Comparison of ENCODE assay signal across 7 mouse cellular contexts in the genomic region with DNA sequence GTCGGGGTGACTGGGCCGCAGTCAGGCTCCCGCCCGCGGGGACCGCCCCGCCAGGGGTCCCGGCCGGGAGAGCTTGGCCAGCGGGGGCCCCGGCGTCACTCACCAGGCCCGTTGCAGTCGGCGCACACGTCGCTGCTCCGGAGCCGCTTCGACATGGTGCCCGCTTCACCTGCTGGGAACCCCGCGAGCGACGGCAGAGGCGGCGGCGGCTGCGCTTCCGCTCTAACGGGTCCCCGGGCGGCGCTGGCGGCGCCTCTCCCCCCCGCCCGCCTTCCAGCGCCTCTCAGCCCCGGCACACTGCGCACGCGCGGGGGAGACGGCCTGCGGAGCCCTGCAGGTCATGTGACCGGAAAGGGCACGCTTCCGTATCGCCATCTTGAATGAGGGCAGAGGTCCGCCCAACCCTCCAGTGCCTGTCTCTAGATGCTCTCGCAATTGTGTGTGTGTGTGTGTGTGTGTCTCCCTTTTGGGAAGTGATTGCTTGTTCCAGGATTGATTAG. TPM values are rescaled to one million over a fixed set of nuclear protein-coding genes. Genes with fewer than 3 reads are reported as not detected.
DNase-seq lines count a peak whose midpoint lies in the region; ATAC-seq lines count a peak whose summit lies in the region.

No protein-coding gene starts in this region.

- H3K4me1 ChIP-seq in embryonic facial prominence, embryonic 12.5 days, result peaks cover 18% of the 10 kb centered on the region
- no peaks in the 10 kb centered on the region for H3K4me1 ChIP-seq in limb, embryonic 11.5 days (ENCODE audit: control insufficient read depth, insufficient read depth, low read length)
- peaks cover 29% of the 10 kb centered on the region for H3K4me1 ChIP-seq in midbrain, embryonic 14.5 days (ENCODE audit: control insufficient read depth, insufficient read depth, low read length)

- H3K36me3 ChIP-seq in embryonic facial prominence, embryonic 12.5 days, result no peaks in the 10 kb centered on the region
- no peaks in the 10 kb centered on the region for H3K36me3 ChIP-seq in limb, embryonic 11.5 days (ENCODE audit: control insufficient read depth, insufficient read depth, low read length)
- H3K36me3 ChIP-seq in midbrain, embryonic 14.5 days (ENCODE audit: control insufficient read depth, insufficient read depth, low read length), result no peaks in the 10 kb centered on the region

- whole genome bisulfite sequencing in embryonic facial prominence, embryonic 12.5 days, result under 1% methylated on average over 41 of the region's 52 CpGs
- under 1% methylated on average over 43 of the region's 52 CpGs for WGBS in limb, embryonic 11.5 days
- under 1% methylated on average over 52 of the region's 52 CpGs for WGBS in midbrain, embryonic 14.5 days

- peak; percentile 81 for ATAC-seq in embryonic facial prominence, embryonic 12.5 days (ENCODE audit: insufficient number of reproducible peaks, insufficient read depth, low FRiP score, low TSS enrichment)
- peak; percentile 70 for ATAC-seq in limb, embryonic 11.5 days (ENCODE audit: insufficient number of reproducible peaks, low FRiP score, low TSS enrichment, low read depth)
- ATAC-seq in midbrain, embryonic 14.5 days (ENCODE audit: low FRiP score, low TSS enrichment), result peak; percentile 78

- peak overlapping the region; percentile 99 for H3K4me3 ChIP-seq in embryonic facial prominence, embryonic 12.5 days
- H3K4me3 ChIP-seq in limb, embryonic 11.5 days (ENCODE audit: low read depth, low read length), result peak overlapping the region; percentile 94
- H3K4me3 ChIP-seq in midbrain, embryonic 14.5 days (replicated peaks; ENCODE audit: low read depth, low read length), result peak overlapping the region; percentile 97

- peak overlapping the region; percentile 73 for H3K4me2 ChIP-seq in embryonic facial prominence, embryonic 12.5 days (replicated peaks)
- peak overlapping the region; percentile 65 for H3K4me2 ChIP-seq in limb, embryonic 11.5 days (ENCODE audit: low read depth, severe bottlenecking)
- H3K4me2 ChIP-seq in midbrain, embryonic 14.5 days (ENCODE audit: low read length), result peak overlapping the region; percentile 94

- DNase-seq in adrenal gland, postnatal 25 days, result peak; percentile 99
- peak; percentile 100 for DNase-seq in heart, adult 11 months
- peak; percentile 96 for DNase-seq in kidney, adult 18-20 months
- peak; percentile 96 for DNase-seq in limb, embryonic 11.5 days (ENCODE audit: low spot score)
- peak; percentile 99 for DNase-seq in midbrain, embryonic 14.5 days
- peak; percentile 97 for DNase-seq in spleen, adult 18-20 months

- peak overlapping the region; percentile 92 for H3K27ac ChIP-seq in embryonic facial prominence, embryonic 12.5 days
- H3K27ac ChIP-seq in limb, embryonic 11.5 days (replicated peaks; ENCODE audit: low read depth, low read length), result peak overlapping the region; percentile 65; the same call in 1 of the 2 replicates
- H3K27ac ChIP-seq in midbrain, embryonic 14.5 days (replicated peaks; ENCODE audit: low read depth, low read length), result peak overlapping the region; percentile 95

- no peaks in the 10 kb centered on the region for H3K9me3 ChIP-seq in embryonic facial prominence, embryonic 12.5 days
- no peaks in the 10 kb centered on the region for H3K9me3 ChIP-seq in limb, embryonic 11.5 days (ENCODE audit: control insufficient read depth, low read length)
- H3K9me3 ChIP-seq in midbrain, embryonic 14.5 days (ENCODE audit: control insufficient read depth, low read length), result no peaks in the 10 kb centered on the region

- H3K9ac ChIP-seq in embryonic facial prominence, embryonic 12.5 days, result peak overlapping the region; percentile 97
- H3K9ac ChIP-seq in limb, embryonic 11.5 days (ENCODE audit: low read length), result peak overlapping the region; percentile 83
- peak overlapping the region; percentile 96 for H3K9ac ChIP-seq in midbrain, embryonic 14.5 days (replicated peaks; ENCODE audit: low read length)

- no peaks in the 10 kb centered on the region for H3K27me3 ChIP-seq in embryonic facial prominence, embryonic 12.5 days
- H3K27me3 ChIP-seq in limb, embryonic 11.5 days (ENCODE audit: control insufficient read depth, insufficient read depth, low read length), result no peaks in the 10 kb centered on the region
- H3K27me3 ChIP-seq in midbrain, embryonic 14.5 days (ENCODE audit: control insufficient read depth, insufficient read depth, low read length), result no peaks in the 10 kb centered on the region

RNA-seq across cellular contexts. Expression of a gene that starts 1.2 kb away (rescaled TPM):
- 74.6 and 93.8 TPM in 2 replicates for total RNA-seq in adrenal gland, postnatal 25 days (2021)
- 60.5 and 63.9 TPM in 2 replicates for polyA plus RNA-seq in embryonic facial prominence, embryonic 12.5 days (2016; fragmentation: Nextera tagmentation; extraction: Ambion mirVana)
- 49.4 and 54.2 TPM in 2 replicates for polyA plus RNA-seq in limb, embryonic 11.5 days (2014; fragmentation: Nextera tagmentation; extraction: Ambion mirVana)
- polyA plus RNA-seq in midbrain, embryonic 14.5 days (2014; fragmentation: Nextera tagmentation; extraction: Ambion mirVana), result 40.9 and 48.5 TPM in 2 replicates

RNA-seq across cellular contexts. Expression of a gene that starts 2.1 kb away (rescaled TPM):
- 50.4 and 52.3 TPM in 2 replicates for total RNA-seq in adrenal gland, postnatal 25 days (2021)
- polyA plus RNA-seq in embryonic facial prominence, embryonic 12.5 days (2016; fragmentation: Nextera tagmentation; extraction: Ambion mirVana), result 48.2 and 52.6 TPM in 2 replicates
- polyA plus RNA-seq in limb, embryonic 11.5 days (2014; fragmentation: Nextera tagmentation; extraction: Ambion mirVana), result 35.2 and 39.1 TPM in 2 replicates
- polyA plus RNA-seq in midbrain, embryonic 14.5 days (2014; fragmentation: Nextera tagmentation; extraction: Ambion mirVana), result 36.3 and 39.5 TPM in 2 replicates

RNA-seq across cellular contexts. Expression of a gene that starts 50.0 kb away (rescaled TPM):
- 35.7 and 47.5 TPM in 2 replicates for total RNA-seq in adrenal gland, postnatal 25 days (2021)
- polyA plus RNA-seq in embryonic facial prominence, embryonic 12.5 days (2016; fragmentation: Nextera tagmentation; extraction: Ambion mirVana), result 109 and 113 TPM in 2 replicates
- 91.5 and 93.4 TPM in 2 replicates for polyA plus RNA-seq in limb, embryonic 11.5 days (2014; fragmentation: Nextera tagmentation; extraction: Ambion mirVana)
- 276 and 315 TPM in 2 replicates for polyA plus RNA-seq in midbrain, embryonic 14.5 days (2014; fragmentation: Nextera tagmentation; extraction: Ambion mirVana)

Comparison
In these comparisons a context has a peak if more than half of its experiments do, and no peak if none do; other contexts are left out.
1. Peak in every context shown above with its lines: DNase-seq, ATAC-seq, H3K4me3 ChIP-seq and H3K27ac ChIP-seq.